Mouse (Mus musculus): ENCODE data around the gene Gsk3b. TPM values are rescaled to one million over a fixed set of nuclear protein-coding genes. Genes with fewer than 3 reads are reported as not detected.

The Gsk3b gene
- polyA plus RNA-seq, 2 experiments = 2.9 to 10.3 TPM

DNA sequence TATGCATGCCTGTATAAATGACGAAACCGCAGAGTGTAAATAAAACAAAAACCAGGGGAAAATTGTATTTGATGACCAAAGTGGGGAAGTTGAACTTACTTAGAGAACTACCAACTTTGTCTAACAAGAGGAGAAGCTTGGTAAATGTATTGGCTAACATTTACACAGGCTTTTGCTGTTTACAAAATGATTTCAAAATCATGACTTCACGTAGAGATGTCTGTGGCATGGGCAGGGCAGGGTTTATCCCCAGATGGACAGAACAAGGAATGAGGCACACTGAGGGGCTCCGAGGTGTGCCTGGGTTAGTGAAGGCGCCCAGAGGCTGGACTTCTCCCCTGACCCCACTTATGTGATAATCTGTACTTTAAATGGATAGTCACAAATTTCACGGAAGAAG lies 198.6 kb downstream of the Gsk3b start:
- no peaks in the 10 kb centered on the region for H3K27me3 ChIP-seq (ENCODE audit: control insufficient read depth, insufficient read depth, low read length)
- H3K27ac ChIP-seq = no peak overlapping the region
- no peak overlapping the region for H3K9ac ChIP-seq (replicated peaks)
- peaks cover 0 to 24% of the 10 kb centered on the region in 2 experiments; a peak in 2 of 4 replicates for H3K4me1 ChIP-seq (replicated peaks; ENCODE audit: control insufficient read depth in 2 of 2, insufficient read depth in 2 of 2, low read length in 1 of 2)
- no peak overlapping the region; the same call in 1 of the 2 replicates for H3K4me2 ChIP-seq (ENCODE audit: low read depth)
- no peaks in the 10 kb centered on the region for H3K9me3 ChIP-seq (ENCODE audit: control insufficient read depth, low read length)
- 56% methylated on average over 6 of the region's 6 CpGs for WGBS (ENCODE audit: insufficient replicate concordance)
- no peak overlapping the region for H3K4me3 ChIP-seq (ENCODE audit: insufficient read depth in 1 of 2, low read depth in 2 of 2, low read length in 2 of 2)
- TF ChIP-seq CTCF (IDR thresholded peaks at IDR 0.05; ENCODE audit: low read depth) = no peak
- no peak for TF ChIP-seq EP300 (IDR thresholded peaks at IDR 0.05; ENCODE audit: low read depth)
- H3K36me3 ChIP-seq (replicated peaks; ENCODE audit: control insufficient read depth, insufficient read depth, low read depth) = no peaks in the 10 kb centered on the region
- DNase-seq (ENCODE audit: low read depth in 3 of 3, low spot score in 3 of 3) (no peak), ATAC-seq (ENCODE audit: insufficient read depth) (peak; percentile 44)

DNA sequence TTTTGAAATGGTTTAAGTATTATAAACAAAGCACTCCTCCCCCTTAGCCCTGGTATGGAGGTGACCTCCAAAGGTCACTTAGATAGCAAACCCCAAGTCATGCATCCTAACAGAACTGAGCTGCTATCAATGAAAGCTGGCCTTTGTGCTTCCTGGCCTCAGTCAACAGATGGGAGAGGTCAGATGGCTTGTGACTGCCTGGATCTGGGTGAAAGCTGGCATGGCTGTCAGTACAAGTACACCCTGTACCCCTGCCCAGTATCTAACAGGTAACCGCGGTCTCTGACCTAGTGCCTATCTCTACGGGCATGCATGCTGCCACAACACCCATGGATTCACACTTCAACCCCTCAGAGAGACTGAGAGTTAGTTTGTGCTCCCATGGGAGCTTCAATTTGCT lies 199.0 kb downstream of the Gsk3b start:
- Histone ChIP-seq H3K36me3 (replicated peaks; ENCODE audit: control insufficient read depth, insufficient read depth, low read depth) (no peaks in the 10 kb centered on the region), H3K27me3 (ENCODE audit: control insufficient read depth, insufficient read depth, low read length) (no peaks in the 10 kb centered on the region), H3K4me2 (ENCODE audit: low read depth) (peak overlapping the region; percentile 2; the same call in 1 of the 2 replicates), H3K9me3 (ENCODE audit: control insufficient read depth, low read length) (no peaks in the 10 kb centered on the region), H3K9ac (replicated peaks) (no peak overlapping the region), H3K4me1 (replicated peaks; ENCODE audit: control insufficient read depth in 2 of 2, insufficient read depth in 2 of 2, low read length in 1 of 2) (peaks cover 0 to 24% of the 10 kb centered on the region in 2 experiments; a peak in 2 of 4 replicates), H3K27ac (no peak overlapping the region), H3K4me3 (ENCODE audit: insufficient read depth in 1 of 2, low read depth in 2 of 2, low read length in 2 of 2) (no peak overlapping the region)
- WGBS (ENCODE audit: insufficient replicate concordance) = 58% methylated on average over 3 of the region's 3 CpGs
- ATAC-seq (ENCODE audit: insufficient read depth) (peak; percentile 73), DNase-seq (ENCODE audit: low read depth in 3 of 3, low spot score in 3 of 3) (no peak)
- no peak for TF ChIP-seq CTCF (IDR thresholded peaks at IDR 0.05; ENCODE audit: low read depth)

DNA sequence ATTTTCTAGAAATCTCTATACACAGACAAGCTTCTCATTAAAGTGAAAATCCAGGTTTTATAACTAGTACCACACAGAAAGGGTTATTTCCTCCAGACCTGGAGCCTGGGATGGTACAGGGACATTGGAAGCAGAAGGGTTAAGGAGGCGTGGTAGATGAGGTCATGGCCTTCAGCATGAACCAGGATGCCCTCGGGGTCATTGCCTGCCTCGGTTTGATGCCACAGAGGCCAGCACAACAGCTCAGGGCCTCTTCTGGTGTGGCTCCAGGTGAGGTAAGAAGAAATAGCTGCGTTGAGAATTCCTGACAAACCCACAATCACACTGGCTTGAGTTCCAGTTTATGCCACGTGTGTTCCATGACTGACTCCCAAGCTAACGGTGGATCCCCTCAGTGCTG lies 200.1 kb downstream of the Gsk3b start:
- ATAC-seq (ENCODE audit: insufficient read depth) = no peak; the same call in 1 of the 2 replicates

DNA sequence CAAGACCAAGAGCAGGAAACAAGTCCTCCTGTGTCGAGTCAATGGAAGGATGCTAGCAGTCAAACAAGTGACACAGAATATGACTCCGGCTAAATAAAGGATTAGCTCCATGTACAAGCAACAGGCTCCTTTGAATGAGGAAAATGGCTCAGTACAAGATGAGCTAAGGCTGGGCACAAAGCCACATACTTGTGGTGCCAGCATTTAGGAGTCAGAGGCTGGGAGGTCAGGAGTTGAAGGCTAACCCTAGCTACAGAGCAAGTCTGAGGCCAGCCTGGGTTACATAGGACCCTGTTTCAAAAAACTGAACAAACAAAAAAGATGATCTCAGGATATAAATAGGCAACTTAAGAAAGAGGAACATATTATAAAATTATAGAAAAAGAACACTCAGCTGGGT lies 201.3 kb downstream of the Gsk3b start:
- no peaks in the 10 kb centered on the region for H3K27me3 ChIP-seq (ENCODE audit: control insufficient read depth, insufficient read depth, low read length)
- TF ChIP-seq CTCF (IDR thresholded peaks at IDR 0.05; ENCODE audit: low read depth) (no peak), EP300 (IDR thresholded peaks at IDR 0.05; ENCODE audit: low read depth) (no peak)
- WGBS (ENCODE audit: insufficient replicate concordance) = 47% methylated on average over 2 of the region's 2 CpGs
- no peak overlapping the region for H3K4me2 ChIP-seq (ENCODE audit: low read depth)
- H3K4me1 ChIP-seq (replicated peaks; ENCODE audit: control insufficient read depth in 2 of 2, insufficient read depth in 2 of 2, low read length in 1 of 2) = peaks cover 0 to 23% of the 10 kb centered on the region in 2 experiments; a peak in 2 of 4 replicates
- H3K36me3 ChIP-seq (replicated peaks; ENCODE audit: control insufficient read depth, insufficient read depth, low read depth) = no peaks in the 10 kb centered on the region
- no peak overlapping the region for H3K4me3 ChIP-seq (ENCODE audit: insufficient read depth in 1 of 2, low read depth in 2 of 2, low read length in 2 of 2)
- no peaks in the 10 kb centered on the region for H3K9me3 ChIP-seq (ENCODE audit: control insufficient read depth, low read length)
- DNase-seq (ENCODE audit: low read depth in 3 of 3, low spot score in 3 of 3) (no peak), ATAC-seq (ENCODE audit: insufficient read depth) (no peak)
- H3K9ac ChIP-seq (replicated peaks) = no peak overlapping the region
- no peak overlapping the region for H3K27ac ChIP-seq

More for the DNA sequence above, 200.1 kb downstream of the Gsk3b start:
- Histone ChIP-seq H3K4me3 (ENCODE audit: insufficient read depth in 1 of 2, low read depth in 2 of 2, low read length in 2 of 2) (no peak overlapping the region), H3K4me2 (ENCODE audit: low read depth) (0 out of 2 replicates have a peak overlapping the region, but pooled peaks have one; percentile 6), H3K9ac (replicated peaks) (no peak overlapping the region), H3K36me3 (replicated peaks; ENCODE audit: control insufficient read depth, insufficient read depth, low read depth) (no peaks in the 10 kb centered on the region), H3K27ac (no peak overlapping the region), H3K9me3 (ENCODE audit: control insufficient read depth, low read length) (no peaks in the 10 kb centered on the region), H3K27me3 (ENCODE audit: control insufficient read depth, insufficient read depth, low read length) (no peaks in the 10 kb centered on the region), H3K4me1 (replicated peaks; ENCODE audit: control insufficient read depth in 2 of 2, insufficient read depth in 2 of 2, low read length in 1 of 2) (peaks cover 0 to 24% of the 10 kb centered on the region in 2 experiments; a peak in 2 of 4 replicates)
- no peak for DNase-seq (ENCODE audit: low read depth in 3 of 3, low spot score in 3 of 3)
- WGBS (ENCODE audit: insufficient replicate concordance) = 20% methylated on average over 6 of the region's 6 CpGs
- TF ChIP-seq CTCF (IDR thresholded peaks at IDR 0.05; ENCODE audit: low read depth) (no peak), EP300 (IDR thresholded peaks at IDR 0.05; ENCODE audit: low read depth) (no peak)

DNA sequence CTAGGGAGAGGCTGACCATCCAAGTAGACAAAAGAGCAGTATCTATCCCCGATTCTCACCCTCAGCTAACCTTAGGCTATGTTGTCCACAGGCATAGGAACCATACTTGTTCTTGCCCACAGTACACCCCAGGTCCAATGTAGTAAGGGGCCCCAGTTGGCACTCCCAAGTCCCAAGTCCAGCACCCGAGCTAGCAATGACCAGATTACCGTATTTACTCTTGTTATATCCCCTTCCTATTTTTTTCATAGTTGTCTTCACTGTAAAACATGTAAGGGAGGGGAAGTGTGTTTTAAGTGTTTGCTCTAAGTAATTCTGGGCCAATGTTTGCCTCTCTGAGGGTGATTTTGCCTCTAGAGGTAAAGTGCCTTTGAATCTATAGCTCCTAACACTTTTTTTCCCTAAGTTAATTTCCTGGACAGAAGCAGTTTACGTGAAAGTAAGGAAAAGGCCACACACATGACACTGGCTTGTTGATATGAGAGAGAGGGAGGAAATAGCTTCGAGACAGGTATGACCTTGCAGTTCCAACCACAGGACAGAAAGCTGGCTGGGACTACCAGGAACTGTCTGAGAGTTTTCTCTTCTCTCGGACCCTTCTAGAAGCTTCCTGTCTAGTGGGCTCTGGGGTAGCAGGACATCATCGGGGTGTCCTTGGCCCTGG lies 206.0 kb downstream of the Gsk3b start, which contains the start of gene Nr1i2:
Gene Nr1i2, minus strand, starts transcription at position 140 of the 664 bp plus-strand sequence.
- Histone ChIP-seq H3K27me3 (ENCODE audit: control insufficient read depth, insufficient read depth, low read length) (no peaks in the 10 kb centered on the region), H3K27ac (no peak within 1 kb of the TSS), H3K4me3 (ENCODE audit: insufficient read depth in 1 of 2, low read depth in 2 of 2, low read length in 2 of 2) (peak within 1 kb of the TSS; percentile 42 to 62), H3K9me3 (ENCODE audit: control insufficient read depth, low read length) (no peaks in the 10 kb centered on the region), H3K36me3 (replicated peaks; ENCODE audit: control insufficient read depth, insufficient read depth, low read depth) (no peaks in the 10 kb centered on the region), H3K9ac (replicated peaks) (no peak within 1 kb of the TSS; the same call in 1 of the 2 replicates), H3K4me1 (replicated peaks; ENCODE audit: control insufficient read depth in 2 of 2, insufficient read depth in 2 of 2, low read length in 1 of 2) (no peaks in the 10 kb centered on the region), H3K4me2 (ENCODE audit: low read depth) (peak within 1 kb of the TSS; percentile 34)
- DNase-seq (ENCODE audit: low read depth in 3 of 3, low spot score in 3 of 3) (no peak), ATAC-seq (ENCODE audit: insufficient read depth) (peak; percentile 57; the same call in 1 of the 2 replicates)
- TF ChIP-seq CTCF (IDR thresholded peaks at IDR 0.05; ENCODE audit: low read depth) (no peak), EP300 (IDR thresholded peaks at IDR 0.05; ENCODE audit: low read depth) (no peak)
- 40% methylated on average over 7 of the region's 7 CpGs for WGBS (ENCODE audit: insufficient replicate concordance)

Data from liver, embryonic 14.5 days (tissue).